Mouse (Mus musculus): ENCODE data around the gene Gper1.

The Gper1 gene

GRCm38 (mm10) chr5:139391309-139391990, 31.5 kb upstream of the Gper1 start:
- DNase-seq: no peak

- DNase-seq: no peak
These were observed 30.4 kb upstream of the Gper1 start for GRCm38 (mm10) chr5:139392219-139393196.

GRCm38 (mm10) chr5:139393197-139393588, 29.8 kb upstream of the Gper1 start:
- DNase-seq: no peak

GRCm38 (mm10) chr5:139394399-139394798, 28.6 kb upstream of the Gper1 start:
- peak; percentile 44 for DNase-seq

GRCm38 (mm10) chr5:139395528-139395927, 27.4 kb upstream of the Gper1 start:
- DNase-seq: no peak

- DNase-seq: no peak
These were observed 25.5 kb upstream of the Gper1 start for GRCm38 (mm10) chr5:139397359-139397916.

- peak; percentile 96 for DNase-seq
These were observed 24.8 kb upstream of the Gper1 start for GRCm38 (mm10) chr5:139397959-139398753.

GRCm38 (mm10) chr5:139398786-139399185, 24.2 kb upstream of the Gper1 start:
- no peak for DNase-seq

GRCm38 (mm10) chr5:139399991-139400390, 23.0 kb upstream of the Gper1 start:
- DNase-seq: no peak

GRCm38 (mm10) chr5:139402106-139402505, 20.8 kb upstream of the Gper1 start:
- no peak for DNase-seq

- no peak for DNase-seq
These were observed 19.2 kb upstream of the Gper1 start for GRCm38 (mm10) chr5:139403692-139404260.

GRCm38 (mm10) chr5:139404801-139405401, 18.1 kb upstream of the Gper1 start, which contains the start of gene C130050O18Rik:
C130050O18Rik (plus strand) TSS chr5:139405280.
- DNase-seq: no peak

GRCm38 (mm10) chr5:139405478-139405877, 17.5 kb upstream of the Gper1 start:
- DNase-seq: no peak

GRCm38 (mm10) chr5:139405953-139406352, 17.0 kb upstream of the Gper1 start:
- DNase-seq: peak; percentile 22

- DNase-seq: no peak
These were observed 15.6 kb upstream of the Gper1 start for GRCm38 (mm10) chr5:139407121-139407885.

- DNase-seq: no peak
These were observed 14.4 kb upstream of the Gper1 start for GRCm38 (mm10) chr5:139408511-139408910.

GRCm38 (mm10) chr5:139409412-139409811, 13.5 kb upstream of the Gper1 start:
- DNase-seq: peak; percentile 52

GRCm38 (mm10) chr5:139410056-139410455, 12.9 kb upstream of the Gper1 start:
- DNase-seq: no peak

GRCm38 (mm10) chr5:139411117-139411516, 11.8 kb upstream of the Gper1 start:
- no peak for DNase-seq

- no peak for DNase-seq
These were observed 11.2 kb upstream of the Gper1 start for GRCm38 (mm10) chr5:139411665-139412314.

All from kidney, adult 18-20 months (tissue).